Mouse (Mus musculus) liver, adult 2 months (tissue): ENCODE measurements at regions not wholly inside any gene's neighbourhood (a gene's known extent, or its start where the extent isn't known, plus 50 kb on each side); places are given as distances from the start of the nearest gene placed in this dataset.

Source experiments
- DNase-seq: peaks from one replicate; pipeline ENCODE4 v3.0.0-alpha.2; 2011; ENCODE audit warnings: low read depth, low spot score; ENCODE audit errors: extremely low read depth
- H3K27ac ChIP-seq: fragments of 200-500 bp; replicated peaks from 2 replicates; pipeline ENCODE4 v1.5.1; 2012; ENCODE audit warnings: low read depth, mild to moderate bottlenecking, control low read depth, inconsistent platforms, low read length; ENCODE audit not compliant: insufficient read depth
- H3K27me3 ChIP-seq: fragments of 200-500 bp; 2 replicates; pipeline ENCODE4 v1.6.1; 2012; ENCODE audit warnings: mild to moderate bottlenecking, moderate library complexity, low read length, inconsistent platforms; ENCODE audit not compliant: control insufficient read depth, insufficient read depth
- H3K36me3 ChIP-seq: fragments of 200-500 bp; 2 replicates; pipeline ENCODE4 v1.6.1; 2012; ENCODE audit warnings: low read length, inconsistent platforms; ENCODE audit not compliant: control insufficient read depth, insufficient read depth
- H3K4me1 ChIP-seq: fragments of 200-500 bp; 2 replicates; pipeline ENCODE4 v1.6.1; 2011; ENCODE audit warnings: low read length; ENCODE audit not compliant: control insufficient read depth, insufficient read depth
- H3K4me3 ChIP-seq: fragments of 200-500 bp; 2 replicates; pipeline ENCODE4 v1.5.1; 2011; ENCODE audit warnings: low read depth, mild to moderate bottlenecking, control low read depth, low read length, moderate library complexity; ENCODE audit not compliant: insufficient read depth
- H3K79me2 ChIP-seq: fragments of 200-500 bp; 2 replicates; pipeline ENCODE4 v1.6.1; 2012; ENCODE audit warnings: inconsistent platforms, mild to moderate bottlenecking, low read length, moderate library complexity; ENCODE audit not compliant: control insufficient read depth, insufficient read depth
- H3K9ac ChIP-seq: fragments of 200-500 bp; 2 replicates; pipeline ENCODE4 v1.6.1; 2012; ENCODE audit warnings: low read depth, mild to moderate bottlenecking, control low read depth, inconsistent platforms, low read length
- CTCF ChIP-seq: fragments of 200-500 bp; IDR thresholded peaks from 2 replicates; pipeline ENCODE4 v1.5.1; 2011; ENCODE audit warnings: low read depth, low read length, control low read depth
- POLR2A ChIP-seq: fragments of 200-500 bp; IDR thresholded peaks from 2 replicates; pipeline ENCODE4 v1.6.1; 2011; ENCODE audit warnings: low read length, control low read depth; ENCODE audit not compliant: insufficient read depth; ENCODE audit errors: extremely low read depth
- WGBS: fragments of 180-500 bp; shearing (Covaris S2); methylation state at CpG from one replicate; pipeline ENCODE4 v1.1.7; 2018; 5-methylcytosine and 5-hydroxymethylcytosine counted together

GRCm38 (mm10) chr4:56619054-56619453 lies 120.8 kb upstream of the Gm26657 start:
- H3K9ac ChIP-seq = no peak overlapping the region
- TF ChIP-seq CTCF (no peak), POLR2A (no peak)

GRCm38 (mm10) chr4:56618433-56618832 lies 121.4 kb upstream of the Gm26657 start:
- Histone ChIP-seq H3K4me3 (no peak overlapping the region), H3K27me3 (no peaks in the 10 kb centered on the region), H3K4me1 (no peaks in the 10 kb centered on the region; the same call in 1 of the 2 replicates), H3K27ac (no peak overlapping the region), H3K9ac (no peak overlapping the region), H3K36me3 (no peaks in the 10 kb centered on the region), H3K79me2 (no peaks in the 10 kb centered on the region)
- TF ChIP-seq CTCF (no peak), POLR2A (no peak)
- 93% methylated on average over 5 of the region's 5 CpGs for WGBS
- no peak for DNase-seq

More at GRCm38 (mm10) chr4:56619054-56619453, 120.8 kb upstream of the Gm26657 start:
- WGBS = 68% methylated on average over 3 of the region's 3 CpGs
- Histone ChIP-seq H3K27ac (no peak overlapping the region), H3K36me3 (no peaks in the 10 kb centered on the region), H3K27me3 (no peaks in the 10 kb centered on the region), H3K79me2 (no peaks in the 10 kb centered on the region), H3K4me1 (no peaks in the 10 kb centered on the region; the same call in 1 of the 2 replicates), H3K4me3 (no peak overlapping the region)
- DNase-seq = no peak

GRCm38 (mm10) chr4:56617661-56618360 lies 122.1 kb upstream of the Gm26657 start:
- no peaks in the 10 kb centered on the region for H3K36me3 ChIP-seq
- H3K79me2 ChIP-seq = no peaks in the 10 kb centered on the region
- no peak for TF ChIP-seq CTCF
- H3K4me3 ChIP-seq = no peak overlapping the region
- no peak overlapping the region for H3K27ac ChIP-seq
- no peaks in the 10 kb centered on the region; the same call in 1 of the 2 replicates for H3K4me1 ChIP-seq
- no peak overlapping the region for H3K9ac ChIP-seq
- 86% methylated on average over 10 of the region's 10 CpGs for WGBS
- H3K27me3 ChIP-seq = no peaks in the 10 kb centered on the region
- DNase-seq = no peak

GRCm38 (mm10) chr4:56612325-56612724 lies 127.5 kb upstream of the Gm26657 start:
- Histone ChIP-seq H3K4me3 (no peak overlapping the region), H3K27ac (no peak overlapping the region), H3K27me3 (no peaks in the 10 kb centered on the region), H3K9ac (no peak overlapping the region), H3K36me3 (no peaks in the 10 kb centered on the region), H3K4me1 (no peaks in the 10 kb centered on the region), H3K79me2 (no peaks in the 10 kb centered on the region)
- 62% methylated on average over 4 of the region's 4 CpGs for WGBS
- TF ChIP-seq POLR2A (no peak), CTCF (no peak)
- no peak for DNase-seq

- TF ChIP-seq CTCF (no peak), POLR2A (no peak)
- Histone ChIP-seq H3K36me3 (no peaks in the 10 kb centered on the region), H3K79me2 (no peaks in the 10 kb centered on the region), H3K4me3 (no peak overlapping the region), H3K27me3 (no peaks in the 10 kb centered on the region), H3K4me1 (no peaks in the 10 kb centered on the region), H3K9ac (no peak overlapping the region), H3K27ac (no peak overlapping the region)
- 54% methylated on average over 4 of the region's 4 CpGs for WGBS
- no peak for DNase-seq
Observed at GRCm38 (mm10) chr4:56611751-56612150, 128.1 kb upstream of the Gm26657 start.

- Histone ChIP-seq H3K9ac (no peak overlapping the region), H3K79me2 (no peaks in the 10 kb centered on the region), H3K4me3 (no peak overlapping the region), H3K36me3 (no peaks in the 10 kb centered on the region), H3K4me1 (no peaks in the 10 kb centered on the region), H3K27me3 (no peaks in the 10 kb centered on the region), H3K27ac (no peak overlapping the region)
- DNase-seq = no peak
- TF ChIP-seq POLR2A (no peak), CTCF (no peak)
- WGBS = 87% methylated on average over 6 of the region's 6 CpGs
Observed at GRCm38 (mm10) chr4:56610273-56610672, 129.6 kb upstream of the Gm26657 start.
